Mouse (Mus musculus) embryo, embryonic 9.5 days (tissue): ENCODE measurements at regions not wholly inside any gene's neighbourhood (a gene's known extent, or its start where the extent isn't known, plus 50 kb on each side); places are given as distances from the start of the nearest gene placed in this dataset.

ENCODE experiments used
- DNase-seq: peaks from one replicate; pipeline ENCODE4 v3.0.0-alpha.2; 2017; ENCODE audit errors: extremely low spot score

DNA sequence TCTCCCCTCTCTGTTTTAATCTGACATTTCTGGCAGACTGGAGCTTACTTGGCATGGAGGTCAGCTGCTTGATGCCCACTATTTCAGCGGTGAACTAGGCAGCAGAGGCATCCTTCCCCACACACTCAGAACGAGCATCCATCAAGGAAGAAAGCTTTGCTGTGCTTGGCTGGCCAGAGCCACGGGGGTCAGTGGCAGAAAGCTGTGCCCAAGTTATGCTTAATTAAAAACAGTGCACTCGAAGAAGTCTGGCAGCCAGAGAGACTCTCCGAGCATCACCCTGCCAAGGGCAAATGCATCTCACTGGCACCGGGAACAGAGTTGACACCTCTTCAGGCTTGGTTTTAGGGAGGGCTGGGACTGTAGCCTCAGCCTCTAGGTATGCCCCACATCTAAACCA lies 168.3 kb downstream of the Gm45692 start:
- no peak for DNase-seq

DNA sequence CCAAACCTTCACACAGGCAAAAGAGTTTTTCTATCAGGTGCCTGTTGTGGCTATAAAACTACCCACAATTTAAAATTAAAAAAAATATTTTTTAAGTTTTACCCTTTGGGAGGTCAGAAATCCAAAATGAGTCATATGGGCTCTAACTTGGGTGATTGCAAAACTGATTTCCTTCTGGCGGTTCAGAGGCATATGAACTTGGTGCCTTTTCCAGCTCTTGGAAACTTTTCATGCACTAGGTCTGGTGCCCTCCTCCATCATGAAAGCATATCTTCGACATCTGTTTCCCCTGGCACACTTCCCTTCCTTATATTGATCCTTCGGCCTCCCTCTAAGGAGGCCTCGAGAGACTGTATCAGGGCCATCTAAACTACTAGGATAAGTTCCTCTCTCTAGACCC lies 168.8 kb downstream of the Gm45692 start:
- no peak for DNase-seq

DNA sequence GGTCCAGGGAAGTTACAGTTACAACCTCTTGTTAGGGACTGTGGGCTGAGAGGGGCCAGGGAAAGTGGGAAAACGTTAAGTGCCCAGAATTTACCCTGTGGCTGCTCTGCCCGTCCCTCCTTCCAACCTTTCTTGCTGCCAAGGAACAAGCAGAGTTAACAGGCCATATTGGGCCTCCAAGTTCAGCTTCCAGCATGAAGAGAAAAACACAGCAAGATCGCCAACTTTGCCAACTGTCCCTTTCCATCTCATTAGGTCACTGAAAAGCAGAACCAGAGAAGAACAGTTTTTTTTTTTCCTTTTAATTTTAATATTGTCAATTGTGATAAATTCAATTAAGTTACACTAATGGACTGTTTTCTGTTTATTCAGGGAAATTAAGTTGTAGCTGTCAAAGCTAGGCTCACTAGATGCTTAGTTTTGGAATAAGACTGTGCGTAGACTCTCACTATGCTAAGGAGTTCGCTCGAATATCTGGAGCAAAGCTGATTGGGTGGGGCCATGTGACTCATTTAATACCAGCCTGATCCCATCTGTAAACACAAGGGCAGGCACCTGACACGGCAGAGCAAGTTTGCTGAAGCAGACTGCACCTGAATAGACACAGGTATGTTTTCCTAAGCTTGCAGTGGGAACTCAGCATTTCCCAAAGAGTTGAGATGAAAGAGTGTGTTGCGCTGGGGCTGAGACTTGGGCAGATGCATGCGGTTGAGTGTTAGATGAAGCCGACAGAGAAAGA lies 178.9 kb downstream of the Gm45692 start:
- DNase-seq, result no peak

DNA sequence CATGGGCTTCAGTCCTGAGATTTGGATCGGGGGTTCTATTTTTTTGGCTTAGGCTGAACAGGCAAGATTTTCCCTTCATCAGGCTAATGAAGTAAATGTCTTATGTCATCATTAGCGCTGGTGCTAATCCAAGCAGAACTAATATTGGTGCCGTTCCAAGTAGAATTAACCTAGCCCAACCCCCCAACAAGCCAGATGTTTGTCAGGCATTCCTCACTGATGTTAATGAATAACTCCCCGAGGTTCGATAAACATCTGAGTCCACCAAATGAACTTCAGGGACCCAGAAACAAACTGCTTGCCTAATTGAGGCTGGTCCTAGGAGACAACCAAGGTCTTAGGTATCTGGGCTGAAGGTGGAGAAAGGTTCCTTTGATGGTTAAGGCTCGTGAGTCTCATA lies 180.9 kb downstream of the Gm45692 start:
- no peak for DNase-seq

DNA sequence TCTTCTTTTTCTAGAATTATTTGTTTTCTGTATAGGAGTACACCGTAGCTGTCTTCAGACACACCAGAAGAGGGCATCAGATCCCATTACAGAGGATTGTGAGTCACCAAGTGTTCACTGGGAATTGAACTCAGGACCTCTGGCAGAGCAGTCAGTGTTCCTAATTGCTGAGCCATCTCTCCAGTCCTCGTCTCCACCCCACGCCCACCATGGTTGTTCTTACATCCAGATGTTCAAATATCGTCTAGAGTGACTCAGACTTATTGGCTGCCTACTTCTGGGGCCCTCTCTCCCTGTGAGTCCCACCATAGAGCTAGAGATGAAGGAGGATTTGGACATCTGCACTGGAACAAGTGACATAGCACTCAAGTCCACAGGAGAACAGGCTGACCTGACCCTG lies 182.6 kb downstream of the Gm45692 start:
- no peak for DNase-seq

DNA sequence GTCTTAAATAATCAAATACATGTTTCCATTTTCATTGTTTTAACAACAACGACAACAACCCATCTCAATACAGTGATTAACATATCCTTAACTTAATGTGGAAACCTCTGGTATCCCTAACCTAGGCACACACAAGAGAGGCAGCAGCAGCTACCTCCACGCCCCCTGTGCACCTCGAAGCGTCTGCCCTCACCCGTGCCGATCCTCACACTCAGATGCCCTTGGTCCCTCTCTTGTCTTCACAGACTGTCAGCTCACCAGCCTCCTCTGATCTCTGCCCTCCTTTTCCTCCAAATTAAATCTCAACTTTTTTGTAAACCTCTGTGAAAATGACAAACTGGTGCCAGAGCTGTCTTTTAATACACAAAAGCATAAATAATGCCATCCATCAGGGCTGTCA lies 185.2 kb downstream of the Gm45692 start:
- no peak for DNase-seq

DNA sequence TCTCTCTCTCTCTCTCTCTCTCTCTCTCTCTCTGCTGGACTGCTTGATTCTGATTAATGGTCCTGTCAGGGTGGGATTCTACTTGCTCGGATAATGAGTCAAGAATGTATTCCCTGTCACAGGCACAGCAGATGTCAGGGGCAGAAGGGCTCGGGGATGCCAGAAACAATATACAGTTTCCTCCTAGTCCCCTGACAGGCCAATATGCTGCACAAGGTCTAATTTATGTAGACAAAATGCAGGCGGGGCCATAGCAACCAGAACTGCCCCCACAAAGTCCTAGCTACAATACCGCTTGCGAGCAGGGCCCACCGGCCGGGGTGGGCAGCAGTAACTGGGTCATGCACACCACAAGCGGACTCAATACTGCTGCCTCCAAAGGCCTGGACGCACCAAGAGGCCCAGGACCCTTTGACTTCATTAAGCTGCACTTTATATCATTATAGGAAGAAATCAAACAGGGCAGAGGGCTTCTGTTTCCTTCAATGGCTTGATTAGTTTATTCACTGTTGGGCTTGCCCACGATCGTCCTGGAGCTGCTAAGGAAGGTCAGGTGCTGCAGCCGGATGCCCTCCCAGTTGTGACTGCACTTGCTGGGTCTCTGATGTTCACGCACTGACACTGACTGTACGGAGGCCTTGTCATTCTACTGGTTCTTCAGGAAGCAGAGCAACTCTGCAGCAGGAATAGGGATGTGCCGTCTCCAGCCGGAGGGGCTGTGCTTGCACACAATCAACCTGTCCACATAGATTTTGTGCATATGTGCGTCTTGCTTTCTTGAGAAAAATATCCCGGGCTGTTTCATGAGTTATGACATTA lies 185.9 kb downstream of the Gm45692 start:
- DNase-seq, result peak; percentile 41

DNA sequence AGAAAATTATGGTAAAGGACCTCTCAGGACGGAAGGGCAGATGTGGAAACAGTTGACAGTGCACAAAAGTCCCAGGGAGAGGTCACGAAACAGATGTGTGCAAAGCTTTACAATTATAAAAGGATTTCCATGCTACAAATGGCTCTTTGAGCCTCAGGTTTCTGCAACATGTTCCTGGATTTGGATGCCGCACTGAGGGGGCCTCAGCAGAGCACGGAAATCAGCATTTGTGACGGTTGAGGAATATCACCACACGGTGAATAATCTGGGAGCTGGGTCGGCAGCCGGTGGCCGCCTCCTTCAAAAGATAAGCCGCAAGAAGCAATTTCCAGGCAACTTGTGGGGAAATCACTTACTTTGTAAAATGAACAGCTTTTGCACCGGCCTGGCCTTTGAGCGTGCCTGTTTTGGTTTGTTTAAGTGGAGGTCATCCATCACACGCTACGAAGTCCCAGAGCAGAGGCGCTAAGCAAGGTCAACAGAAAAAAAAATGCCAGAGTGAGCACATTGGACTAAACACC lies 188.8 kb downstream of the Gm45692 start:
- peak; percentile 47 for DNase-seq

DNA sequence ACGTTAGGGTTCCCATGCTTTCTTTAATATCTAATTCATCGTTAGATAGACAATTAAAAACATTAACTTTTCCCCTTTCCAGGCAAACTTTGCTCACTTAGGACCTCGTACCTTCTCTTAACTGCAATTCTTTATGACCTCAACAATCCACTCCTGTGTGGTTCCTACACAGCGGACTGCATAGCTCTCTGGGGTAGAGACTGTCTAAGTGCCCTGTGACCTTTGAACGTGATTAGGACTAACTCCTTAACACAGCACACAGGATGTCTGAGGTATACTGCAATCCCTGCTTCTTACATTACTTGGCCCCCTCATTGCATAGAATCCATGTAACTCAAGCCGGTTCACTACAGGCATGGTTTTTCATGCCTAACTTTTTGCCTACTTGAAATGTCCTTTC lies 190.4 kb downstream of the Gm45692 start:
- no peak for DNase-seq

DNA sequence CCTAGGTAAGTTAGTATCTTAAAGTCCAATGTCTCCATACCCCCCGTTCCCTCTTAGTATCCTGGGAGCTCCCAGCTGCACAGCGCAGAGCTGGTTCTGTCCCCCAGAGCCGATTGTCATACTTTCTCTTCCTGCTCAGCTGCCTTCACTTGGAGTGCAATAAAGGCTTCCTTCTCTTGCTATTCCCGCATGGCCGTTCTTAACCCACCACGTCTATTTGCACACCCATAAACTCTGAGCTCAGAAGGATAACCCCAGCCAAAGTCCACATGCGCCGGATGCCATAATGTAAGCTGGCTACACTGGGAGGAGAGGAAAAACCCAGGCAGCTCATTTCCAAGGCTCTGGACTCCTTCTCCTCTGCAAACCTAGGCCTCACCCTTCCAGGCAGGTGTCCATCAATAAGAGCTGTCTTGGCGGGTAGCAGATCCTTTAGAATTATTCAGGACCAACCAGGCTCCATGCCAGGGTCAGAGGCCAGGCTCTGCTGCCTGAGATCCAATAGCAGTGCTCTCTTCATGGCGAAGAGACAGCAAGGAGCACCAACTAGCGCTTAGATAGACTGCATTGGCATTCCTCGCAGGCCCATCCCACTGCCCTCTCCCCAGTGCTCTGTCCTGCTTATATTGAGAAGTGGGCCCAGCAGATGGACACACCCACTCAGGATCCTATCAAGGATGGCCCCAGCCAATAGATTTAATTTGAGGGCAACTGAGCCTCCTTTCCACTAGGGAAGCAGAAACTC lies 204.4 kb downstream of the Gm45692 start:
- no peak for DNase-seq

DNA sequence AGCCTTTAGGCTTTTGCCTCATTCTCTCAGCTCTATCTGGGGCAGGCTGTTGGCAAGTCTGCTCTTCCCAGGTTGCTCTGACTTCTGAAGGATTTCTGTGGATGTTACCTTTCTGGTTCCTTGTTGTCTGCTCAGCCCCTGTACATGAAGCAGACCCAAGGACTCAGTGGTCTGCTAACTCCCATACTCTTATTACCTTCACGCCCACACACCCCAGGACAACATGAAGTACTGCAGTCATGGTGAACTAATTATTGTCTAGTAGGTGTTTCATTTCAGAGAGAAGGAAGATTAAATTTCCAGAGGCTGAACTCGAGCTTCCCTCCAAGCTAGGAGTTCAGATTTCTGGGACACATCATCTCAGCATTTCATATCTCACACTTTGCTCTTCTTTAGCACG lies 205.3 kb downstream of the Gm45692 start:
- DNase-seq, result no peak

DNA sequence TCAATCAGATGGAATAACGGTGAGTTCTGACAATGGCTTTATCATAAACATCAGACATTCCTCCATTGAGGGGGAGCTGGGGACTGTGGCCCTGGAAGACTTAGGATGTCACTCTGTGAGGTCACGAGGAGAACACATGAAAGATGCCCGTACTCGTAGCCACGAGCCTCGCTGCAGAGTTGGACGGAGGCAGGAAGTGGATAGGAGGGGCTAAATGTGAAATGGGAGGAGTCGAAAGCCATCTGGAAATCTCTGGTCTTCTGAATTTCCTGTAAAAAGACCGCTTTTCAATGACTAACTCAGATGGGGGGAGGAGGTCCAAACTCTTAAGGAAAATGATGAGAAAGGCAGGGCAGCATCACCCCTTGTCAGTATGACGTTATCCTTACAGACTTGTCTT lies 210.5 kb downstream of the Gm45692 start:
- no peak for DNase-seq

DNA sequence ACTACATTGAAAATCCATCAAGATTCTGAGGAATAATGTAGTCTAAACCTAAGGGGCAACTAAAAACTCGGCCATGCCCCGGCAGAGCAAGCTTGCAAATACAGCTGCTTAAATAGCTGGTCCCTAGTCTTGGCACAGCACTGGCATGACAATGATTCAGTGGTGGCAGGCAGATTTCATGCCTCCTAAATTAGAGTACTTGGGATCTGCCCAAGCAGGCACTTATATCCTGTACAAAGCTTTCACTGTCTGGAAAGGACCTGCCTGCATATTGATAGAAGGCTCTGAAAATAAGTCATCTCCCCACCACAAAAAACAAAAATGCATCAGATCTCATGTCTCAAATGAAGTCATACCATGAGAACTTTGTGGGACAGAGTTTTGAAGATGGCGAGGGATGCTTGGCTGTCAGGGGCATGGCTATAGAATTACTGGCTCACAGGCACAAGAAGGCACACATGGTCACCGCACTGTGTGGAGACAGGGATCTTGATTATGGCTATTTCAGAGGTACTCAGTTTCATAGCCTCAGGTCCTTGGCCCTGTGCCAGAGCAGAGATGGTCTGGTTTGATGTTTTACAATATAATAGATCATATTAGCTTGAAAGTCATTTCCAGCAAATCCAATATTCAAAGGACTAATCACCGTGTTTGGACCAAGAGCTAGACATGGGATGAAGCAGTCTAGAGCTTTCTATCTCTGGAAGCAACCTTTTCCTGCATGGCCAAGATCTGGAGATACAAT lies 217.7 kb downstream of the Gm45692 start:
- DNase-seq, result no peak

DNA sequence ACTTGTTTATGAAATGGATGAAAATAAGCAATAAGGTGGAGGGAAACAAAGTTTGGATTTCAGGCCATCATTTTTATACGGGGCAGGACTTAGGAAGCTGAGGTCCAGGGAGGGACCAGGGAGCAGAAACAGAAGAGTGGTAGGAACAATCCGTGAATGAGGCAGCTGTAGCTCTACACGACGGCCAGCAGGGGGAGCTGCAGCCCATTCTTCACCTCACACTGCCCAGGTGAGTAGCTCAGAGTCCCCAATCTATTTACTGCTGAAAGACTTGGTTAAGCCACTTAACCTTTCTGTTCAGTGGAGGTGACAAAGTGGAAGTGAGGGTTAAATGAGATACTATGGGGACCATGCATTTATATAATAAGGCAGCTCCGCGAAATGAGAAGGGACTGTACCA lies 225.7 kb downstream of the Gm45692 start:
- DNase-seq, result peak; percentile 72

DNA sequence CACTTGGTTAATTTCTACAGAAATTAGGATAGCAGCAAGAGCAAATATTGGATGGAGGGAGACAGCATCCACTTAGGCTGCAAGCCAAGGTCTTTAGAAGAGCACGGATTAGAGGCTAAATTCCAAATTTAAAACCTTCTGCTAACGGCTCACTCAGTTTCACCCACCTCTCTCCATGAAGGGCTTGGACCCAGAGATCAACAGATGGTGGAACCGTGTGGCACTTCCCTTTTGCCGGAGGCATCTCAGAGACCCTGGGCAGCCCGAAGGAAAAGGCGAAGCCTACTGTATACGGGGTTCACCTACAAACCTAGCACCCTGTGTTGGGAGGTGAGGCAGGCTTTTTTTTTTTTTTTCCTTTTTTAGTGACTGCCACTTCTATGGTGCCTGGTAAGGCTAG lies 229.9 kb downstream of the Gm45692 start:
- no peak for DNase-seq

DNA sequence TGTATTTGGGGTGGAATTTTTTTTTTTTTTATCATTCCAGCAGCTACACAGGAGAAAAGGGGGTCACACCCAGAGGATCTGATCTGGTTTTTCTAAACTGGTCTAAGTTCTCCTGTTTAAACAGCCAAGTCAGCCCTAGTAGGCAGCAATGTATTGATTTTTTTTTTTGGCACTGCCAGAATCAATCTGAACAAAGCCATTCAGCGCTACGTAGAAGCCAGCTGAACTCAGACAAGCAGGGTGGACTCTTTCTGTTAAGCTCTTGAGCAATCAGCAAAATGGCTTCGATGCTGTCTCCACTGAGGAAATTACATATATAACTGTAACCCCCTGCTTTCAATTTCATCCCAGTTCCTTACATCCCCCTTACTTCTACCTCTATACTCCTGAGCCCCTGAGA lies 230.5 kb downstream of the Gm45692 start:
- no peak for DNase-seq

DNA sequence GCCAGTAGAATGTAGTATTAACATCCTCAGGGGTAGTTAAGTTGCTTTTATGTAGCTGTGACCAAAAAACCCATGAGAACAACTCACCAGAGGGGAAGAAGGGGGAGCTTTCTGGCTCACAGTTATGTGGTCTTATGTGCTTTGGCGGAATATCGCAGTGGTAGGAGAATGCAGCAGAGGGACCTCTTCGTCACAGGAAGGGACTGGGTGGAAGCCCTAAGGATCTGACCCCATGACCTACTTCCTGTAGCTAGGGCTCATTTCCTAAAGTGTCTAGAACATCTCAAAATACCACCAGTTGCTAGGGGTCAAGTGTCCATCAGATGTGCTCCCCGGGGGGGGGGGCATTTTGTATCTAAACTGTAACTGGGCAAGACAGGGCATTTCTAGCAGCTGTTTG lies 231.3 kb downstream of the Gm45692 start:
- DNase-seq, result no peak

DNA sequence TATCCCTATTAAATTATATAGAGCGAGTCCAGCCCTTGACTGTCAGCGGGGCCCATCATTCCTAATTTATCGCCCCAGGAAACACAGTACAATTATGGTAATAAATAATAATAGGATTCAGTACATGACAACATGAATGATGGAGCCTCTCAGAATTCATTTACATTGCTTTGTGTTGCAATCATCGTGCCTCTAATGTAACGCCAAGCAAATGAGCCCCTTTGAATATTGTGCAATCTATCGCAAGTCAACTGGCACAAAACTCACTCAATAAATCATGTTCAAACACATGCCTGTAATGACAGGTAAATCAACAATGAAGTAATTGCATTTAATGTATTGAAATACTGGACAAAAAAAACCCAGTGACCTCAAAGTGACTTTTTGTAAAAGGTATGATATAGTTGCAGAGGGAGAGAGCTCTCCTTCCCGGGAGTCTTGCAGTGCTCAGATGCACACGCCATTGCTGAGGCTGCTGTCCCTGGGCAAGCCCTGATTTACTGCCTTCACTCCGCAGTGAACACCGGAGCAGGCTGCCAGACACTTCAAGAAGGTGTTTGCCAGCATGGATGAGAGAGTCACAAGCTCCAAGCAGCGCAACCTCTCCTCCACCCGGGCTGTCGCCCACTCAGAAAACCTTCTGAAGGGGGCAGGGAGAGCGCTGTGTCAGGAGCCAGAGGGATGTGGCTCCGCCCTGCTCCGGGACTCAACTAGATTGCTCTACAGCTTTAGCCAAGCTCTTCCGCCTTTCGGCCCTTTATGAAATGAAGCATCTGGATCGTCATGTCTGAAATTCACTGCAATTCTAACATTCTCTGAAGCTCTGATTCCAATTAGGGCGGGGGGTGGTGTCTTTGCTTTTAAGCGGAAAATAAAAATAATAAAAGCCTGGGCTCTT lies 232.6 kb downstream of the Gm45692 start:
- peak; percentile 54 for DNase-seq

DNA sequence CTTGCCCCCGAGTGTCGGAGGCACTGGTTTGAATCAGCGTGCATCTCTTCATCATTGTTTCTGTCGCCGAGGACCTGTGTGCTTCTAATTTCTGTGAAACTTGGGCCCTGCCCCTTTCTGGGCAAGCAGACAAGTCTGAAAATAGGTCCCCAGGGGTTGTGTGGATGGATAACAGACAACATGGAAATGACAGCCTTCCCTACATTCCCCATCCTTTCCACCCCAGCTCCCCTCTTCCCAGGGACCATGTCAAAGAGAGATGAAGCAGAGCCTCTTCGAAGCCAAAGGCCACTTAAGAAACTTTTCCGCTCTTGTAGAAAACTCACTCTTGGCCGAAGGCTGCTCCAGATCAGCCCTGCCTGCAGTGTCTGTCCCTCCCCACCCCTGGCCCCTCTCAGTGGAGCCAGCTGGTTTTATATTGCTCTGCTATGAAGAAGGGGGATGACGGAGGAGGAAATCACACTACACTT lies 233.2 kb downstream of the Gm45692 start:
- peak; percentile 49 for DNase-seq

DNA sequence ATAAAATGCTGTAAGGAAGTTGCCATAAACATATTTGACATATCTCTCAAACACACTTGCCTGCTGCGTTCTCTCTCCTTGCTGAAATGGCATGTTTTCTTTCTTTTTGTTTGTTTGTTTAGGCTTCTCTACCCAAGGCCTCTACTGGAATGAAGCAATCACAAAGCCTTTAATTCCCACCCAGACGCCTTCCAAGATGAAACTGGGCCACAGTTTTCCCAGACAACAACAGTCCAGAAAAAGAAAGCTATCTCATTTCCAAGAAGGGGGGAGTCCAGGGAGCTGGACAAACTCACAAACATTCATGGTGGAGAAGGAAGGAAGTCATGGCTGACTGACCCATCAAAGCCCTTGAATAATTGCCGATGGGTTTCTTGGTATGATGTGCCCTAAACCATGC lies 234.1 kb downstream of the Gm45692 start:
- DNase-seq, result no peak

DNA sequence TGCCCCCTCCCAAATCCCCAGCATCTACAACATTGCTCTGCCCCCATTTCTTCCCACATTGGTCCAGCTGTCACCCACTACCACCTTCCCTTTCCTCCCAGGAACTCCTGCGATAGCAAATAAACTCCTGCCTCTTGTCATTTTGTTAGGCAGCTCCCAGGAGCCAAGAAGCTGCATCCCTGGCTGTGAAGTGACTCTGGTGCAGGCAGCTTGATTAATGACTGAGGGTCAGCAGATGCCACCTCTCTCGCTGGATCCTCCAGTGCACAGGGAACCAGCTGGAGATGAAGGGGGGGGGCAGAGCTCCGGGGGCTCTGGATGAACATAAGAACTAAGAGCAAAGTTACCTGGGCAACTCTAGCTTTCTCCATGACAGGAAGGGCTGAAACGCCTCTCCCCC lies 235.2 kb downstream of the Gm45692 start:
- DNase-seq, result peak; percentile 57
